Mouse (Mus musculus) spleen, adult 2 months (tissue): ENCODE measurements around the gene Zbtb48. TPM values are rescaled to one million over a fixed set of nuclear protein-coding genes. Genes with fewer than 3 reads are reported as not detected.
"Not testable (repeated sequence)": the region's sequence is repeated elsewhere in the genome, so short reads cannot be mapped to it uniquely, and the experiment has no call there.

Experiments
- DNase-seq, 2 experiments: peaks; one replicate each; pipeline versions ENCODE4 v3.0.0 to v3.0.0-alpha.2; 2012 to 2021; ENCODE audit warnings: low spot score in 2 of 2, low read depth in 1 of 2
- H3K27ac ChIP-seq: fragments of 200-500 bp; 2 replicates; pipeline ENCODE4 v1.5.1; 2012; ENCODE audit warnings: low read length, inconsistent platforms; ENCODE audit not compliant: insufficient read depth
- H3K27me3 ChIP-seq: fragments of 200-500 bp; 2 replicates; pipeline ENCODE4 v1.6.1; 2012; ENCODE audit warnings: mild to moderate bottlenecking, moderate library complexity, low read length, inconsistent platforms; ENCODE audit not compliant: control insufficient read depth, insufficient read depth
- H3K36me3 ChIP-seq: fragments of 200-500 bp; 2 replicates; pipeline ENCODE4 v1.6.1; 2012; ENCODE audit warnings: mild to moderate bottlenecking, low read length, inconsistent platforms; ENCODE audit not compliant: control insufficient read depth, insufficient read depth
- H3K4me1 ChIP-seq: fragments of 200-500 bp; 2 replicates; pipeline ENCODE4 v1.6.1; 2011; ENCODE audit warnings: inconsistent platforms; ENCODE audit not compliant: control insufficient read depth, insufficient read depth, insufficient read length
- H3K4me3 ChIP-seq: fragments of 200-500 bp; 2 replicates; pipeline ENCODE4 v1.5.1; 2011; ENCODE audit warnings: mild to moderate bottlenecking, inconsistent platforms; ENCODE audit not compliant: insufficient read depth, insufficient read length; ENCODE audit errors: extremely low read depth
- CTCF ChIP-seq: fragments of 200-500 bp; IDR thresholded peaks from 2 replicates; pipeline ENCODE4 v1.5.1; 2011; ENCODE audit warnings: mild to moderate bottlenecking, inconsistent platforms; ENCODE audit not compliant: insufficient read depth, insufficient read length, insufficient replicate concordance; ENCODE audit errors: extremely low read depth
- POLR2A ChIP-seq: fragments of 200-500 bp; IDR thresholded peaks from 2 replicates; pipeline ENCODE4 v1.6.1; 2011; ENCODE audit warnings: low read depth, low read length, inconsistent platforms
- WGBS: fragments of 180-500 bp; shearing (Covaris S2); methylation state at CpG from one replicate; pipeline ENCODE4 v1.1.7; 2018; 5-methylcytosine and 5-hydroxymethylcytosine counted together
- polyA plus RNA-seq: library from polyadenylated mRNA; depleted of rRNA; stranded (reverse); fragments of >200 nt; gene quantifications from 2 replicates; pipeline ENCODE4 v1.2.3, GENCODE M21; 2012

The Zbtb48 gene
- polyA plus RNA-seq, 1 experiment = 21.3 TPM

DNA sequence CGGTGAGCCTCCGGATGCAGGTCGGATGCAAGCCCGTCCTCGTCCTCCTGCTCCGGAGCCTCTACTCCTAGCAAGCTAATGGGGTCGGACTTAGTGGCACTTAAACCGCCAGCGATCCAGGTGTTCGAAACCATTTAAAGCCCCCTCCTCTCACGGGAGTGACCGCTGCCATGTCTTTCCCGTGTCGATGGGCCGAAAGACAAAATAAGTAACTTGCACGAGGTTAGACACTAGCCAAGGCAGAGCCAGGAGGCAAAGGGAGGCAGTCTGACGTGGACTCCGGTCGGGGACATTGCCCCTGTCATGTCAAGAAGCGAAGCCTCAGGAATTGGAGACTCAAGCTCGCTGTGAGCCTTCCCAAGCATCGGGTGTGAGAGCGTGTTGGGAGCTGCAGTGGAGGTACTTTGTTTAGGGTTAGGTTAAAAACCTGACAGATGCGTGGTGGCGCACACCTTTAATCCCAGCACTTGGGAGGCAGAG lies 12.4 kb upstream of the Zbtb48 start:
- H3K27ac ChIP-seq = no peak overlapping the region
- WGBS = 1% methylated on average over 25 of the region's 25 CpGs
- DNase-seq = no peak

DNA sequence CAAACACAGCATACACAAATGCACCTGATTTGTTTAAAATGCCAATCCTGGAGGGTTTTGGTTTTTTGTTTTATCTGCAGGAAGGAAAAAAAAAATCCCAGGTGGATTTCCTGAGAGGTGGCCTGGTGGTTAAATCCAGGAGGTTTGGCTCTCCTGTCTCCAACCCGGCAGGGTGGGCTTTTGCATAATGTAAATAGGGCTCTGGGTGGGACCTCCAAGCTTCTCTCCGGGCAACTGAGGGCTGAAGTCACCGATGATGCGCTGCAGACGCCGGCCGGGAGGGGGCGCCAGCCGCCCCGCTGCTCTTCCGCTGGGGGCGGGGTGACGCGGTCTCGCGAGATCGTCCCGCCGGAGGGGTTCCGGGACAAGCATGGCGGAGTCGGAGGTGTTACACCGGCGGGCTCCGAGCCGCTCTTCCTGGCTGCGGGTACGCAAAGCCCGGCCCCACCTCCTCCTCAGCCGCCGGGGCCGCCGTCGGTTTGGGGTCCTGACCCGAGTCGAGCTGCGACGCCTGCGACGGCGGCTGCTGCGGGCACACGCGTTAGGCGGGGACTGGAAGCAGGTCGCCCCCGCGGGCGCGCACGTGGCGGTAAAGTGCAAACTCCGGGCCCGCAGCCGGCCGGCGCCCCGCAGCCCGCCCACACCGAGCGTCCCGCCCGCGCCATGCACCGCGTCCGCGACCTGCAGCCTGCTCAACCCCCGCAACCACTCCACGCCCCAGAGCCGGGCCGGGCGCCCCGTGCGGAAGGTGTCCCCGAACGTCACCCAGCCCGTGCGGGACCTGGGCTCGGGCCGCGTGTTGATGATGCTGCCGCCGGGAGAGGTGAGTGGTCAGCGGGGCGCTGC lies 11.7 kb upstream of the Zbtb48 start, which contains the start of gene Nol9:
Gene Nol9 (plus strand): TSS at position 337 of the 846 bp plus-strand sequence.
- peak; percentile 99 for TF ChIP-seq CTCF
- TF ChIP-seq POLR2A = peak; percentile 81
- WGBS = 1% methylated on average over 86 of the region's 86 CpGs
- peaks cover 6% of the 10 kb centered on the region; the same call in 1 of the 2 replicates for H3K4me1 ChIP-seq
- no peak within 1 kb of the TSS for H3K27ac ChIP-seq
- H3K4me3 ChIP-seq = peak within 1 kb of the TSS; percentile 95
- no peaks in the 10 kb centered on the region for H3K27me3 ChIP-seq
- peak; percentile 74 to 92 for DNase-seq
- peaks cover 6% of the 10 kb centered on the region for H3K36me3 ChIP-seq

More for the DNA sequence above, 12.4 kb upstream of the Zbtb48 start:
- Histone ChIP-seq H3K4me3 (peak overlapping the region; percentile 95), H3K4me1 (peaks cover 6% of the 10 kb centered on the region; the same call in 1 of the 2 replicates), H3K27me3 (no peaks in the 10 kb centered on the region), H3K36me3 (peaks cover 6% of the 10 kb centered on the region)
- TF ChIP-seq POLR2A = no peak
- no peak for TF ChIP-seq CTCF

DNA sequence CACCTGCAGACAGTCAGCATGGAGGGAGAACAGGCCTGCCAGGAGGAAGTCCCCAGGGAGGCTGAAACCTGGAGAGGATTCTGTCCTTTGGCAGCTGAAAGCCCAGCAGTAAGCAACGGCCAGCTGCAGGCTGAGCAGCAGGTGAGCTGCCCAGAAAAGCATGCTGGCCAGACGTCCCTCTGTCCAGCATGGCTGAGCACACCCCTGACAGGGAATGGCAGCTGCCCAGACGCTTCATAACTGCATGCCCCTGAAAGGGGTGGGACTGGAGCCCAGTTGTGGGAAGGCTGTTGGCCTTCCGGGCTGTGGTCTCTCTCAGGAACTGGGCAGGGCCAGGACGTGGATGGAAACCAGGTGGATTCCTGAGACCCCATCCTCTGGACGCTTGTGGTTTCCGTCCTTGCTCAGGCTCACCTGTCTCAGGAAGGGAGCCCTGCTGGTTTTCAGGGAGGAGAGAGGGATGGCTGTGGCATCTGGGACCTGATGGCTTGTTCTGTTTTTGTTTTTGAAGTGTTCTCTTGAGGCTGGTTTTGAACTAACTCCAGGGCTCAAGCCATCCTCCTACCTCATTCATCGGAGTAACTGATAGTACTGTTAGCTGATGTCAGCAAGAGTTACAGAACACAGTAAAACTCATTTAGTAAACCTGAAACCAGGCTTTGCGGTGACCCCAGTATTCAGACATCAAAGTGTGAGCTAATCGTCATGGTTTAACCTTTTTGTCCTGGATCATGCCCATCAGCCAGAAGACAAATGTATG lies 10.9 kb upstream of the Zbtb48 start, which contains the start of gene Tas1r1:
Gene Tas1r1 (minus strand): TSS at position 344 of the 760 bp plus-strand sequence.
- 28% methylated on average over 10 of the region's 10 CpGs for WGBS
- no peak for DNase-seq
- Histone ChIP-seq H3K4me3 (peak within 1 kb of the TSS; percentile 95), H3K36me3 (peaks cover 2% of the 10 kb centered on the region), H3K27me3 (no peaks in the 10 kb centered on the region), H3K4me1 (peaks cover 6% of the 10 kb centered on the region; the same call in 1 of the 2 replicates), H3K27ac (no peak within 1 kb of the TSS)
- TF ChIP-seq CTCF (no peak), POLR2A (no peak)

DNA sequence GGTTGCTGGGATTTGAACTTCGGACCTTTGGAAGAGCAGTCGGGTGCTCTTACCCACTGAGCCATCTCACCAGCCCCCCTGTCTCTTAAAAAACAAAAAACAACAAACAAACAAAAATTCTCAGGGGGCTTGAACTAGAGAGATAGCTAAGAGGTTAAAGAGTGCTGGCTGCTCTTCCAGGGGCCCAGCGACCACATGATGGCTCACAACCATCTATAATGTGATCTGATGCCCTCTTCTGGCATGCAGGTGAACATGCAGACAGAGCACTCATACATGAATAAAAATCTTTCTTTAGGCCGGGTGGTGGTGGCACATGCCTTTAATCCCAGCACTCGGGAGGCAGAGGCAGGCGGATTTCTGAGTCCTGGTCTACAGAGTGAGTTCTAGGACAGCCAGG lies 9.0 kb upstream of the Zbtb48 start:
- not testable (repeated sequence) for DNase-seq

DNA sequence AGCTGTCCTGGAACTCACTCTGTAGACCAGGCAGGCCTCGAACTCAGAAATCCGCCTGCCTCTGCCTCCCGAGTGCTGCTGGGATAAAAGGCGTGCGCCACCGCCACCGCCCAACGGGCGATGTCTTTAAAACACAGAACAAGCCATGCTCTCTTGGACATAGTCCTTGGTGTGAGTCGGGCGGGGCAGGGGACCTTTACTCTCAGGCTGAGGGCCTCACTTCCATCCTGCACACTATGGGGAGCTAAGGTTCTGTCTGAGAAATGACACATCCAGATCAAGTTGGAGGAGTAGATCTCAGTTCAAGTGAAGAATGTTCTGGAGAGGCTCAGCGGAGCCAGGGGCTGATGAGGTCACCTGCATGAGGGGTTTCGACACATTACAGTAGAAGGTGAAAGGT lies 5.5 kb upstream of the Zbtb48 start:
- Histone ChIP-seq H3K36me3 (no peaks in the 10 kb centered on the region), H3K27me3 (no peaks in the 10 kb centered on the region), H3K4me3 (no peak overlapping the region), H3K4me1 (0 out of 2 replicates have a peak, but pooled peaks cover 3% of the 10 kb centered on the region), H3K27ac (no peak overlapping the region)
- WGBS = 91% methylated on average over 13 of the region's 13 CpGs
- DNase-seq = no peak
- TF ChIP-seq CTCF (no peak), POLR2A (no peak)

More for the DNA sequence above, 9.0 kb upstream of the Zbtb48 start:
- H3K4me3 ChIP-seq, H3K27ac ChIP-seq, H3K36me3 ChIP-seq, H3K4me1 ChIP-seq, H3K27me3 ChIP-seq: not testable (repeated sequence)
- 91% methylated on average over 6 of the region's 6 CpGs for WGBS

DNA sequence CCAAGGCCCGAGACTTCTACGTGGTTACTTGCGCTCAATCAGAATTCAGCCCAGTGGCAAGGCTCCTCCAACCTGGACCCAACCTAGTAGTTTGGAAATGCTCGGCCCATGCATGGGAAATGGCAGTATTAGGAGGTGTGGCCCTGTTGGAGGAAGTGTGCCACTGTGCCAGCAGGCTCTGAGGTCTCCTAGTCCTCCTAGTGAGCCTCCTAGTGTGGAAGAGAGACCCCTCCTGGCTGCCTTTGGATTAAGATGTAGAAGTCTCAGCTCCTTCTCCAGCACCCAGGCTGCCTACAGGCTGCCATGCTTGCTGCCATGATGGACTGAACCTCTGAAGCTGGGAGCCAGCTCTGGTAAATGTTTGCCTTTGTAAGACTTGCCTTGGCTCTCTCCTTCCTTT lies 2.5 kb upstream of the Zbtb48 start:
- TF ChIP-seq POLR2A (no peak), CTCF (no peak)
- no peak for DNase-seq
- Histone ChIP-seq H3K4me1 (peaks cover 16% of the 10 kb centered on the region; the same call in 1 of the 2 replicates), H3K4me3 (no peak overlapping the region), H3K27ac (no peak overlapping the region), H3K36me3 (no peaks in the 10 kb centered on the region), H3K27me3 (no peaks in the 10 kb centered on the region)
- 76% methylated on average over 4 of the region's 4 CpGs for WGBS

DNA sequence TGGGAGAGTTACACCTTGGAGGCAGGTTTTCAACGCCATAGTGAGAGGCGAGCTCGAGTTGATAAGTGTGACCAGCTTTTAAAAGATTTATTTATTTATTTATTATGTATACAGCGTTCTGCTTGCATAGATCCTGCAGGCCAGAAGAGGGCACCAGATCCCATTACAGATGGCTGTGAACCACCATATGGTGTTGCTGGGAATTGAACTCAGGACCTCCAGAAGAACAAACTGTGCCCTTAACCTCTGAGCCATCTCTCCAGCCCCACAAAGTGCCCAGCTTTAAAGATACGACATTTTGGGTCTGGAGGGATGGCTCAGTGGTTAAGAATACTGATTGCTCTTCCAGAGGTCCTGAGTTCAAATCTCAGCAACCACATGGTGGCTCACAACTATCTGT lies 1.6 kb upstream of the Zbtb48 start:
- no peak for TF ChIP-seq CTCF
- TF ChIP-seq POLR2A = no peak
- WGBS = 55% methylated on average over 5 of the region's 5 CpGs
- peaks cover 16% of the 10 kb centered on the region; the same call in 1 of the 2 replicates for H3K4me1 ChIP-seq

More for the DNA sequence above, 1.6 kb upstream of the Zbtb48 start:
- H3K4me3 ChIP-seq = no peak overlapping the region
- H3K27me3 ChIP-seq = no peaks in the 10 kb centered on the region
- H3K36me3 ChIP-seq = no peaks in the 10 kb centered on the region
- no peak overlapping the region for H3K27ac ChIP-seq
- no peak for DNase-seq
